Mouse (Mus musculus) spleen, postnatal 14 days (tissue): ENCODE measurements at regions not wholly inside any gene's neighbourhood (a gene's known extent, or its start where the extent isn't known, plus 50 kb on each side); places are given as distances from the start of the nearest gene placed in this dataset.
"Not testable (repeated sequence)": the region's sequence is repeated elsewhere in the genome, so short reads cannot be mapped to it uniquely, and the experiment has no call there.

ENCODE experiments used
- DNase-seq, 2 experiments: peaks; one replicate each; pipeline ENCODE4 v3.0.0; 2021 to 2022; ENCODE audit warnings: low spot score in 2 of 2

DNA sequence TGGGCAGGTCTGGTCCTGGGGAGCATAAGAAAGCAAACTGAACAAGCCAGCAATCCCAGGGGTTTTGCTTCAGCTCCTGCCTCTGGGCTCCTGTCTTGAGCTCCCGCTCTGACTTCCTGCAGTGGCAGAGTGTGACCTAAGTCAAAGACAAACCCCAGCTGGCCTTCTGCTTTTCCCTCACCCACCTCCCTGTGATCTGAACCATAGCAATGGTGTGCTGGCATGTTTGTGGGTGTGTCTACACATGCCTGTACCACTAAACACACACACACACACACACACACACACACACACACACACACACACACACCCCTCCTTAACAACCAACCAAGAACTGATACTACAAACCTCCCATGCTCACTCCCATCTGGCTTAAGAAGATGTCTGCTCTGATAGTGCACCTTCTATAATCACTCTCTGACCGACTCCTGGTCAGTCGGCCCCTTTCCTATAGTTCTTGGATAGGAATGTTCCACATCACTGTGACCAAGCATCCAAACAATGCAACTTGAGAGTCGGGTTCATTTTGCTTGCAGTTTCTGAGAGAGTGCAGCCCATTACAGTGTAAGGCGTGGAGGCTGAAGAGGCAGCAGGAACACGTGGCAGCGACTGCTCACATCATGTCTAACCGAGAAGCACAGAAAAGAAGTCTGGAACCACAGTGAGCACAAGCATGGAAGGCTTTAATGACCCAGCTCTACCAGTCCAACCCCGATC lies 134.4 kb downstream of the Tcp10c start:
- DNase-seq = no peak

DNA sequence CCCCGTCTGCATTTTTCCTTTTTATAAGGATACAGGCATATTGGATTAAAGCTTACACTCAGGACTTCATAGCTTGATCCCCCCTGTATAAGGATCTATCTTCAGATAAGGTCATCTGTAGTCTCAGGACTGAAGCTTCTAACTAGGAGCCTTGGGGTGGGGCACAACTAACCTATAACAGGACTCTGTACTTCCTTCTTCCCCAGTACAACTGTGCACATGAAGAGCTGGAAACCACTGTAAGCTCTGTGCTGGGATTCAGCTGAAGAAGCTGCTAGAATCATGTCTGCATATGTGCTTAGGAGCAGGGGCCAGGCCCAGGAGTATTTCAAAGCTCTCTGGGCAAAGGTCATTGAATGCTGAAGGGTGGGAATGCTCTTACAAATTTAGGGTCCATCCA lies 137.9 kb downstream of the Tcp10c start:
- not testable (repeated sequence) for DNase-seq

DNA sequence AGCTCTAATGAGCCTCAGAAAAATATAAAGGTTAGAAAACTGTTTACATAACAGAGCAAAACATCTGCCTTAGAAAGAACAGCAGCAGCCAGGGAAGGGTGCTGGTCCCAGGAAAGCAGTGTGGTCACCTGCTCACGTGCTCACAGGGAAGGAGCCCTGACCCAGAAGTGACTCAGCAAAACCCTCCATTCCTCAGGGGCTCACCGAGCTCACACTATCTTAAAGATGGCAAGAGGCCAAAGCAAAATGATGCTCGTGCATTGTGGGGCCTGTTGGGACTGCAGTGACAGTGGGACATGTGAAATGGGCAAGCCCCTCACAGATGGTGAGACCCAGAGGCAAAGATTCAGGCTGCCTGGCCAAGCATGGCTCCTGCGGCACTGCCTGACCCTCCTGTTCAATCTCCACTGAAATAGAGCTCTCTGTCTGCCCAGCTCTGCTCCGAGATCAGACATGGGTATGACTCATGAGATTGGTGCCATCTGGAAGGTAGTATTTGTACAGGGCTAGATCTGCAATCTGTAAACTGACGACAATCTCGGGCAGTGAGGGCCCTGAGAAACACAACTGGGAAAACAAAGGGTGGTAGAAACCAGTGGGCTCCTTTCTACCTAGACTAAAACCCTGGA lies 138.4 kb downstream of the Tcp10c start:
- DNase-seq = not testable (repeated sequence)

DNA sequence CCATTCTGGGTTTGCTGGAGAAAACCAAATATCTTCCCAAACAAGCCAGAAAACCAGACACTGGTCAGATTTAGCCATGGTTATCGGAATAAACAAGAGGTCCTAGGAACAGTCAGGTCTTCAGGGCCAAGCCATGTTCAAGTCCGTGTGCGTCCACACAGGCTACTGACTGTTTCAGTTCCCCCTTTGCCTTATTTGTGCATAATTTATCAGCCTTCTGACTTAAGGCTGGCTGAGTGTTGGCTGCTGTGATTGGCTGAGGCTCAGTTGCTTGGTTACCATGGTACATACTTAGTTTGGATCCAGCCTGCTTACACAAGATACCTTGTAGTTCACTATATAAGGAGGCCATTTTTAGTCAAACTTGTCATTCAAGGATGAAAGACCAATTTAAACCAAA lies 139.5 kb downstream of the Tcp10c start:
- not testable (repeated sequence) for DNase-seq

DNA sequence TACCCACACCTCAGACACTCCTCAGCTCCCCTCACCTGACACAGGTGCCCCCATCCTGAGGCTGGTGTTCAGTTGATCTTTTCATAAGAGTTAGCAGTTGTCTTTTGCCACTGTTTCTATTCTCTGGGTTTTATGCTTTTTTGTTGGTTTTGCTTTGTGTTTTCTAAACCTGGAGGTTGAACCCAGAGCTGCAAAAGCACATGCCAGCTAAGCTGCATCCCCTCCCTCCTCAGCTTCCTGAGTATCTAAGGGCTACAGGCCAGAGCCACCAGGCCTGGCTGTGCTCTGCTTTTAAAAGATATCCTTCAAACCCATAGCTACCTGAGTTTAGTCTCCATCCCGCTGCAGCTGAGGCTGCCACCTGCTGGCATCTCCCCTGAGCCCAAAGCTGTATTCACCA lies 140.1 kb downstream of the Tcp10c start:
- DNase-seq = not testable (repeated sequence)

DNA sequence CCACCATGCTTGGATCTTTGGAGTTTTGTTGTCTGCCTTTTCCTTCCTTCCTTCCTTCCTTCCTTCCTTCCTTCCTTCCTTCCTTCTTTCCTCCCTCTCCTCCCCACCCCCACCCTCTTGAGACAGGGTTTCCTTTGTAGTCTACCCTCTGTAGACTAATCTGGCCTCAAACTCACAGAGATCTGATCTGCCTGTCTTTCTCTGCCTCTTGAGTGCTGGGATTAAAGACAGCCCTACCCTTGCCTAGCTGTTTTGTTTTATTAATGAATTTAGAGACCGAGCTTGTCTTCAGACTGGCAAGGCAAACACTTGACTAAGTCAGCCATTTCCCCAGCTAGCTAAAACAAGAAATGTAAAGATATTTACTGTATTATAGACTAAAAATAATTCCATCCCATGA lies 150.0 kb downstream of the Tcp10c start:
- DNase-seq = not testable (repeated sequence)

DNA sequence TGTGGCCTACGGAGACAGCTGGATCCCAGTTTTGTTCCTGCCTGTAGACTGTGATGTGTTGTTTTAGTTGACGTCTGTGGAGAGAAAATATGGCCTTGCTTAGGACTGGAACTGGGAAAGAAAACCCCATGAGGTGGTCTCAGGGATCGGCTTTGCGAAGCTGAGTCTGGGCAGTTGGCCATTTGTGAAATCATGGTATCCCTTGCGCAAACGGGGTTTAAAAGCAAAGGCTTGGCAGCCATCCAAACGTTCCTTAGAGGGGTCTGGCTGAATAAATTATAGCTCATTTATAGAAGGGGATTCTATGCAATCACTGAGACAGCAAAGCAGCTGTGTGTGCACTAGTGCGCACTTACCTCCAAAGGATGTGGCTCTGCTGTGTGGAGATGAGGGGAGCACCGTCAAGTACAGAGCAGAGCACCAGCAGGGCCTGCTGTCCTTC lies 150.5 kb downstream of the Tcp10c start:
- DNase-seq = not testable (repeated sequence)

DNA sequence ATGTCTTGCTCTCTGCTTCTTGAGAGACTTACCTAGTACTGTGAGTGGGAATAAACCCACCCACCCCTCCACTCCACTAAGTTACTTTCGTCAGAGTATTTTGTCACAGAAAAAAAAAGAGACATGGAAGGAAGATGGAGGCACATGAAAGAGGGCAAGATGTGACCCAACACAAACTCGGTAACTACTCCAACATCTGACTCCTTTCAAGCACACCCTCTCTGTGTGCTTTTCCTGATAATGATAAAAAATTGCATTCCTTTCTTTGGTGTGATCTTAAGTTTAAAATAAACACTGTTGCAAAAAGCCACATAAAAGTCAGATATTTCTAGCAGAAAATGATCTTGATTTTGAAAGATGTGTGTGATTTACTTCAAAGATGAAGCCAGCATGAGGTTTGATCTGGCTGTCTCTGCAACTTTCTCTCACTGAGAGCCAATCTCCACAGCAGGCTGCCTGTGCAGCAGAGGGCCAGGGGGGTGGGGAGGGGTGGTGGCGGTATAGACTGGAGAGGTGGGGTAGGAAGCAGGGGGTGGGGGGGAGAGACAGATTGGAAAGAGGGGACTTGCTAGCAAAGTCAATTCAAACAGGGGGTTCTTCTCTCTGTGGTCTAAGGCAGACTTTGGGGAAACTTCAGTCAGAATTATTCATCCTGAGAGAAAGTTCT lies 153.2 kb downstream of the Tcp10c start:
- not testable (repeated sequence) for DNase-seq

DNA sequence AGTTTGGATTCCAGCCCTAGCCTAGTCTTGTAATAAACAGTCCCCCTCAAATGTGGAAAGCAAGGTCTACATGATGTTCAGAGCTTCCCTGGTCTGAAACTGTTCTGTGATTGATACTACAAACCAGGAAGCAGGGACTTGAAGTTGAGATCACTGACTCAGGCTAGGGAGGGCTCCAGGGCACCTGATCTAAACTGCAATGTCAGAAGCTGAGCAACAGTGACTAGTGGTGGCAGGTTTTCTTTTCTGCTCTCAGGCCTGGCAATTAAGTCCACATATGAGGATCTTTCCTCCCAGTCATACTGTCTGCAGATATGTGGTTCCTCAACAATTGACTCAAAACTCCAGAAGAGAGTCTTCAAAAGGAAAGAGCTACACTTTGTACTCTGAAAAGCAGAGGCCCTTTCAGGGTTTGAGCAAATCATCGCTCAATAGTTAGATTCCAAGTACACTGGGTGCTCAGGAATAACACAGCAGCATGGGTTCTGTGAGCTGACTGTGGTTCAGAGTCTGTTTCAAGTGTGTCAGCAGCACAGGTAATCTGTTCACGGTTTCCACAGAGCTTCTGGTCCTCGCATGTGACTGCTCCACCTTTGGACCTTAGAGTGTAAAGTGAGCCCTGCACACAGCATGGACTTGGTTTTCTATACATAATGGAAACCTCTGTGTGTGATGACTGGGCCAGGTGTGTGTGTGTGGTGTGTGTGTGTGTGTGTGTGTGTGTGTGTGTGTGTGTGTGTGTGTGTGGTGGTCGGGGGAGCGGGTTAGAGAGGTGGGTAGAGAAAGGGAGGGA lies 165.2 kb downstream of the Tcp10c start:
- DNase-seq = not testable (repeated sequence)

DNA sequence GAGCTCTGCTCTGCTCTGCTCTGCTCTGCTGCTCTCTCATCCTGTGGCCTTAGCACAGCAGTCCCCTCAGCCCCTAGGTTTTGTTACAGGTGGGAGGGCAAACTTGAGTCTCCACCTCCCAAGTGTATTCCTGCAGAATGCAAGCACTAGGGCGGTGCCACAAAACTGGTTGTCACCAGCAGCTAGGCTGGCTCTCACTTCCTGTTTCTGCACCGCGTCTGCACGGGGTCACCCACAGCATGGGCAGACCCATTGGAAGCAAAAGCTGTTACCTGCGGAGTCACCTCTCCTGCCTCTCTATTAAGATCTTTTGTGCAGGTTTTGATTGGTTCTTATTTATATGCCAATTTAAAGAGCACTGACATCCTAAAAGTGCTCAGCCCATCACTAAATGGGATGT lies 178.2 kb downstream of the Tcp10c start:
- not testable (repeated sequence) for DNase-seq

DNA sequence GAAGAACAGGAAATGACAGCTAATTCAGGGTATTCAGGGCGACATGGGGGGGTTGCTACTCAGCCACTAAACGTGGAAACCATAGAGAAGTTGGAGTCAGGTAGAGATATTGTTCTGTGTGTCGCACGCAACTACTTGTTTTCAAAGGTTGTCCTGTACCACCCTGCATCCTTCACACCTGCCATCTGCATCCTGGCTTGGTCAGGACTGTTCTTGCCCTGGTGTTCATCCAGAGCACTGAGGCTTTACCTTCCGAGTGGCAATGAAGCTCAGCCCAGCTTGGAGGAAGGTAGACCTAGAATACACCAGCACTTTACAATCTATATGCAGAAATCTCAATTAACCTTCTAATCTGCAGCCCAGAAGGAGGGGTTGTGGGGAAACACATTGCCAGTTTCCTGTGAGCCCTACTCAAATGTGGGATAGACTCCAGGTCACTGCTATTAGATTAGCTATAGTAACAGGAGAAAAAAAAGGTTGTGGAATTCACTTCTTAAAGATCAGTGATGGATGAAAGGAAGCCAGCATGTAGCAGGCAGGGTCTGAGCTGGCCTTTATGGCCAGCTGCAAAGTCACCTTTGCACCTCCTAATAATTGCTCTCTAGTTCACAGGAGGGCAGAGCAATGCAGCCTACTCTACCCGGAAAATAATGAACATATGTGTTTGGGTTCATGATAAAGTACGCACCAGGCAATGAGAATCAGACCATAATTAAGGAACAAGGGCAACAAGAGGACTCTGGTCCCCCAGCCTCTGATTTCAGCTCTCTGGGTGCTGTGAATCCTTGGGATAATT lies 186.3 kb downstream of the Tcp10c start:
- no peak for DNase-seq

DNA sequence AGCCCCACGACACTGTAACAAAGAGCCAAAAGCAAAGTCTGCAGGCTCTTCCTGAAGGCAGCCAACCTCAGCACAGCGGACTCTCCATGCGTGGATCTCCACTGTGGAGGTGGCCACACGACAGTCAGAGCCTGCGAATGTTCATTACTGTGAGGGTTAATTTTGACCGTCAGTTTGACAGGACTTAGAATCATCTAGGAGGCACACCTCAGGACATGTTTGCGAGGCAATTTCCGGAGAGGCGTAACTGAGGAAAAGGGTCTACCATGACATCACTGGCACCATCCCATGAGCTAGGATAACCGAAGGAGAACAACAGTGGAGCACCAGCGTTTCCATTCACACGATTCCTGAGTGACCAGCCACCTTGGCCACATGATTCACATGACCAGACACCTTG lies 186.9 kb downstream of the Tcp10c start:
- no peak for DNase-seq

DNA sequence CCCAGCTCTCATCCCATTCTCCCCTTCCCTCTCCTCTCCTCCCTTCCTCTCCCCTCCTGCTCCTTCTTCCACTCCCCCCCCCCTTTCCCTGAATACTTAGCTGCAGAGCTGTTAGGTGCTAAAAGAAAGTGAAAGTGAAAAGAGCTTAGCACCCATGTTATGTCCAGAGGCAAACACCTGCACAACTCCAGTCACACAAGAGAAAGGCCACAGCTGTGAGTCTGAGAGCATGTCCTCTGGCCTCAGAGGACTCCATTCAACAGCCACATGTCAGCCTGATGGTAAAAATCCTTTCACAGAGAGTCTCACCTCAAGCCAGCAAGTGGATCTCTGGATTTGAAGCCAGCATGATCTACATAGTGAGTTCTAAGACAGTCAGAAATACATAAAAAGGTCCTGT lies 187.9 kb downstream of the Tcp10c start:
- no peak for DNase-seq

DNA sequence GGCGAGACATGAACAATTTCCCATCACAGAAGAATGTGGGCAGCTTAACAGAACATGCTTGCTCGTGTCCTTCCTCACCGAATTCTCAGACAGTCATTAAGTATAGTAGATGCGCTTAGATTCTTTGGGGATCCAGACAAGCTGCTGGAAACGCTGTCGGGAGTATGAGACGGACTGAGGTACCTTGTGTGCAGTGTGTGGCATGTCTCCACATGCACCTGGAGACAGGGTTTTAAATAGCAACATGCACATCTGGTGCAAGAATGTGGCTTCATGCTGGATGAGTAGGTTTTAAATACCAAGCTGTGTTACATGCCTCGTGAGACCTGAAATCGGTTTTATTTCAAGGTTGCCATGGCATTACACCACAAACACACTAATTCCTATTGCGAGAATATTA lies 188.5 kb downstream of the Tcp10c start:
- no peak for DNase-seq

DNA sequence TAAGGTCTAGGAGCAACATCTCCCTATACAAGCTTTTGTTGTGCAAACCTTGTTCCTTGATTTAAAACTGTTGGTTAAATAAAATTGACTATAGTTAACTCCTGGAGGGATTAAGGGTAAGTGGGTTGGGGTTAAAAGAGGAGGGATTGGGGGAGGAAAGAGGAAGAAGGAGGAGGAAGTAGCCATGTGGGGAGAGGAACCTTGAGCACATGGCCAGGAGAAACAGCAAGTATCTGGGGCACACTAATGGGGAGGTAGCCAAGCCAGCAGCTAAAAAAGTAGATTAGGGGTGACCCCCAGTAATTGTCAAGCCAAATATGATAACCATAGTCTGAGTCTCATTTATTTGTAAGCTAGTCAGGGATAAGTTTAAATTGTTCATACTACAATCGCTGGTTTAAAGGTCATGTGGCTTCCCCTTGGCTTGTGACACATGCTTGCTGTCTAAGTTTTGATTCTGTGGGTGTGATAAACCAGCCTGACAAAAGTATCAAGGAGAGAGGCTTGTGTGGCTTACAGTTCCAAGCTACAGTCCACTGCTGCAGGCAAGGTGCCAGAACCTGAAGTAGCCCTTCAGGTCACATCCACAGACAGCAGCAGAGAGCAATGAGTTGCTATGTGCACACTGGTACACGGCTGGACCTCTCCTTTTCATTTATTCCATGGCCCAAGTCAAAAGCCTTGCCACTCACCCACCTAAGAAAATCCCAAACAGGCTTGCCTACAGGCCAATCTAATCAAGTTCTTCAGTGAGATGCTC lies 189.8 kb downstream of the Tcp10c start:
- DNase-seq = no peak

DNA sequence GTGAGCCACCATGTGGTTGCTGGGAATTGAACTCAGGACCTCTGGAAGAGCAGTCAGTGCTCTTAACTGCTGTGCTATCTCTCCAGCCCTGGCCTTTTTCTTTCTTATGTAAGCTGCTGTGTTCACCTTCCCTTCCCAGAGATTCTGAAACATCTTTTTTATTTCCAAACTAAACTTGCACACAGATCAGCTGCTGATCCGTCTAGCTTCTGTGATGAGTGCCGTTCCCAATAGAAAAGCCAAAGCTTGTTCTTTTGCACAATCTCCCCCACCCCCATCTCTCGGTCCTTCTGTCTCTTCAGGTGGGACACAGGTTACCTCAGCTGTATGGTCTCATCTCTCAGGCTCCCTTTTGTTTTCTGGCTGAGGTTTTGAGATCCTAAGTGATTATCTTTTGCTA lies 191.9 kb downstream of the Tcp10c start:
- DNase-seq = no peak

DNA sequence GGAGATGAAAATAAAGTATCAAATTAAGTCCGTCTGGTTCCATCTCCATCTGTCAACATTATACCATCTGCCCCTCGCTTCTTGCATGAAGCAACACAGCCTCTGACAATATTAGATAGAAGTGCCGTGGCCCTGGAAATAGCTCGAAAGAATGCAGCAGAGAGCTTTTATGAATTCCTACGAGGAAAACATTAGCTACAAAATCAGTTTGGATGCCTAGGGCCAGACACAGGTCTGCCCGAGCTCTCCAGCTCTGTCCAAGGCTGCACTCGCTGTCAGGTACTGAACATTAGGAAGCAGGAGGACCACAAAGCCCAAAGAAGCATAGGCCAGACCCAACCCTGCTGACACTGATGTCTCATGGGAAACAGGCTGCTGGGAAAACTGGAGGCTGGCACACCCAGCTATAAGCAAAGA lies 192.3 kb downstream of the Tcp10c start:
- DNase-seq = no peak

DNA sequence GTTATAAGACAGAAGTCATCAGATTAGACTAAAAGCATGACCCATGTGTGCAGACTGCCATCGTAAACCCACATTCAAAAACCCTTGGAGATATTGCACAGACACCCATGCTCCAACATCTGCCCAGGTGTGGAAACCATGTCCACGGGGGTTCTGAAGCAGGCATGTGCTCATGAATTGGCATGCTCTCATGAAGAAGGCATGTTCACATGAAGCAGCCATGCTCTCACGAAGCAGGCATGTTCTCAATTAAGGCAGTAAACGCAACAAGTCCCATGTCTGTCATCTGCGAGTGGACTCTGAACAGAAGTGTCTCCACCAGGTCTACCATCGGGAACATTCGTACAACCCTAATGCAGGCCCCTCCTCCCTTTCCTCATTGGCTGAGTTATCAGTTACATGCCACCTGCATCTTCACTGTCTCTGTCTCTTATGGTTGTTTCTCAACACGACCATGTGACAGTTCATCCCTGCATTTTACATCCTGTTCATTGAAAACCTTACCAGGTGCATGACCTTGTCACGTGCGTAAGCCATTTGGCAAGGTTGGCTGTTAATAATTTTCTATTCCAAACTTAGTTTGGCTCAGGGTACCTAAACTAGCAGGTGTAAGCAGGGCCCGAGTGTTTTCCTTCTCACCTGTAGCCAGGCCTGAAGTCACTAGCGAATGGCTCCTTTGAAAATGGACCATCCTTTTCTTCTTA lies 193.4 kb downstream of the Tcp10c start:
- DNase-seq = no peak

DNA sequence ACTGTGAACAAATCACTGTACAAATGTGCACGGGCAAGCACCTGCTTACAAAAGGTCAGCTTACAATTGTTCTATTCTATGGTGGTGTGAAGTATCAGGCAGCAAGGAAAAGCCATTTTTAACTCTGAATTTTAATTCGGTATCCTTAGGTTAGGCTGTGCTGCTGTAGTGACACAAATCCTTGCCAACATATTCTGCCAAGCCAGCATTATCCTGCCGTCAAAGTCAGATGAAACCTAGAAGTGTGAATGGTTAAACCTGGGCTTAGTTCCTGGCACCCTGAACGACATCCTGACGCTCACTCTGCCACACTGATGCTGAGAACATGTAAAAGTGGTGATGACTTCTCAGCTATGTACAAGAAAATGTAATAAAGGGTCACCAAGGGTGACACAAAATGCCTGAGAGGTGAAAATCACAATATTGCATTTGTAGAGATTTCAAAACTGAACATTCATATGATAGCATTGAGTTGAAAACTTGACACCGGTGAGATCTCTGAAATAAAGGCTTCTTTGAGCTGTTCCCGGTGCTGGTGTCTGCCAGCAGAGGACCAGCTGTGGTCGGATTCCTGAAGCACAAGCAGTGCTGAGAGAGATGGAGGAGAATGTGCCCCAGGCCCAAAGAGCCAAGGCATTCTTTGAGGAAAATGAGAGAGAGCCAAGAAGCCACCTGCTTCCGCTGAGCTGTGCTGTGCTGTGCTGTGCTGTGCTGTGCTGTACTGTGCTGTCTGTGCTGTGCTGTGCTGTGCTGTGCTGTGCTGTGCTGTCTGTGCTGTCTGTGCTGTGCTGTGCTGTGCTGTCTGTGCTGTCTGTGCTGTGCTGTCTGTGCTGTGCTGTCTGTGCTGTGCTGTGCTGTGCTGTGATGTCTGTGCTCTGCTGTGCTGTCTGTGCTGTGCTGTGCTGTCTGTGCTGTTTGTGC lies 195.9 kb downstream of the Tcp10c start:
- no peak for DNase-seq
